Mouse (Mus musculus): ENCODE measurements at regions not wholly inside any gene's neighbourhood (a gene's known extent, or its start where the extent isn't known, plus 50 kb on each side); places are given as distances from the start of the nearest gene placed in this dataset.

GRCm38 (mm10) chr19:14094191-14094590 is 180.9 kb downstream of the Olfr1505 start:
- TF ChIP-seq POLR2A (IDR thresholded peaks at IDR 0.05; ENCODE audit: borderline replicate concordance, extremely low read depth, insufficient read depth, insufficient read length, poor library complexity, severe bottlenecking): no peak
- TF ChIP-seq CTCF (IDR thresholded peaks at IDR 0.05; ENCODE audit: borderline replicate concordance, extremely low read depth, insufficient read depth, insufficient read length): no peak
